Mouse (Mus musculus) heart, embryonic 15.5 days (tissue): Measurements from ENCODE around the gene Gm5415. TPM values are rescaled to one million over a fixed set of nuclear protein-coding genes. Genes with fewer than 3 reads are reported as not detected.
"Not testable (repeated sequence)": the region's sequence is repeated elsewhere in the genome, so short reads cannot be mapped to it uniquely, and the experiment has no call there.

Experiments used
- ATAC-seq: fragments of 200-750 bp; cut with Nextera tagmentation; replicated peaks from 2 replicates; pipeline ENCODE4 v1.8.0; 2017; ENCODE audit warnings: low read depth, moderate TSS enrichment; ENCODE audit not compliant: insufficient number of reproducible peaks, insufficient read depth, low FRiP score
- H3K27ac ChIP-seq: fragments of 300-500 bp; sonication (generic); 2 replicates; pipeline ENCODE4 v1.5.1; 2015; ENCODE audit warnings: mild to moderate bottlenecking, inconsistent platforms
- H3K27me3 ChIP-seq: fragments of 300-500 bp; sonication (generic); 2 replicates; pipeline ENCODE4 v1.6.1; 2015; ENCODE audit warnings: inconsistent platforms
- H3K36me3 ChIP-seq: fragments of 300-500 bp; sonication (generic); 2 replicates; pipeline ENCODE4 v1.6.1; 2015; ENCODE audit warnings: mild to moderate bottlenecking, inconsistent platforms
- H3K4me1 ChIP-seq: fragments of 300-500 bp; sonication (generic); replicated peaks from 2 replicates; pipeline ENCODE4 v1.6.1; 2015; ENCODE audit warnings: inconsistent platforms
- H3K4me2 ChIP-seq: fragments of 300-500 bp; sonication (generic); 2 replicates; pipeline ENCODE4 v1.6.1; 2015; ENCODE audit warnings: inconsistent platforms, mild to moderate bottlenecking, moderate library complexity
- H3K4me3 ChIP-seq: fragments of 300-500 bp; sonication (generic); 2 replicates; pipeline ENCODE4 v1.5.1; 2015; ENCODE audit warnings: mild to moderate bottlenecking, inconsistent platforms
- H3K9ac ChIP-seq: fragments of 300-500 bp; sonication (generic); 2 replicates; pipeline ENCODE4 v1.6.1; 2015; ENCODE audit warnings: mild to moderate bottlenecking, inconsistent platforms
- H3K9me3 ChIP-seq: fragments of 300-500 bp; sonication (generic); replicated peaks from 2 replicates; pipeline ENCODE4 v1.6.1; 2016; ENCODE audit warnings: inconsistent platforms
- WGBS: fragments of 180-500 bp; shearing (Covaris S2); methylation state at CpG from one replicate; pipeline ENCODE4 v1.1.7; 2015; ENCODE audit warnings: mixed read lengths; 5-methylcytosine and 5-hydroxymethylcytosine counted together
- polyA plus RNA-seq: library from polyadenylated mRNA; unstranded; fragments of >200 nt; fragmentation: Nextera tagmentation; extraction: Ambion mirVana; gene quantifications from 2 replicates; pipeline ENCODE4 v1.2.1, GENCODE M21; 2015

Gm5415 gene
- polyA plus RNA-seq: not detected in 2 replicates

GRCm38 (mm10) chr1:32547194-32547593, at the start of gene Gm5415:
Gene Gm5415, minus strand, starts transcription at chr1:32547294.
- H3K9ac ChIP-seq, H3K4me3 ChIP-seq, H3K9me3 ChIP-seq, H3K4me1 ChIP-seq, H3K27me3 ChIP-seq, H3K27ac ChIP-seq, H3K36me3 ChIP-seq, ATAC-seq, H3K4me2 ChIP-seq: not testable (repeated sequence)
- 57% methylated on average over 2 of the region's 7 CpGs for WGBS

GRCm38 (mm10) chr1:32568901-32569300, 21.8 kb upstream of the Gm5415 start:
- H3K4me2 ChIP-seq: no peak overlapping the region
- no peak overlapping the region for H3K27ac ChIP-seq
- no peaks in the 10 kb centered on the region for H3K36me3 ChIP-seq
- no peaks in the 10 kb centered on the region for H3K27me3 ChIP-seq
- H3K9ac ChIP-seq: no peak overlapping the region
- WGBS: 78% methylated on average over 2 of the region's 2 CpGs
- H3K9me3 ChIP-seq: no peaks in the 10 kb centered on the region
- ATAC-seq: no peak
- H3K4me1 ChIP-seq: no peaks in the 10 kb centered on the region
- H3K4me3 ChIP-seq: no peak overlapping the region

GRCm38 (mm10) chr1:32553925-32554324, 6.8 kb upstream of the Gm5415 start:
- H3K27ac ChIP-seq: no peak overlapping the region
- no peaks in the 10 kb centered on the region for H3K27me3 ChIP-seq
- 49% methylated on average over 4 of the region's 4 CpGs for WGBS
- H3K36me3 ChIP-seq: no peaks in the 10 kb centered on the region
- H3K4me1 ChIP-seq: no peaks in the 10 kb centered on the region
- no peak overlapping the region for H3K4me3 ChIP-seq
- no peaks in the 10 kb centered on the region for H3K9me3 ChIP-seq
- H3K4me2 ChIP-seq: no peak overlapping the region
- no peak for ATAC-seq
- H3K9ac ChIP-seq: no peak overlapping the region

GRCm38 (mm10) chr1:32553459-32553858, 6.4 kb upstream of the Gm5415 start:
- Histone ChIP-seq H3K36me3 (no peaks in the 10 kb centered on the region), H3K27ac (no peak overlapping the region), H3K4me2 (no peak overlapping the region), H3K9ac (no peak overlapping the region), H3K4me1 (no peaks in the 10 kb centered on the region), H3K9me3 (no peaks in the 10 kb centered on the region), H3K4me3 (no peak overlapping the region), H3K27me3 (no peaks in the 10 kb centered on the region)
- WGBS: 79% methylated on average over 3 of the region's 3 CpGs
- ATAC-seq: no peak

GRCm38 (mm10) chr1:32503381-32503780, 43.7 kb downstream of the Gm5415 start:
- H3K9ac ChIP-seq: no peak overlapping the region
- H3K4me3 ChIP-seq: no peak overlapping the region
- H3K27me3 ChIP-seq: no peaks in the 10 kb centered on the region
- no peak overlapping the region for H3K27ac ChIP-seq
- no peaks in the 10 kb centered on the region for H3K36me3 ChIP-seq
- H3K4me2 ChIP-seq: no peak overlapping the region
- H3K9me3 ChIP-seq: no peaks in the 10 kb centered on the region
- WGBS: 86% methylated on average over 6 of the region's 6 CpGs
- ATAC-seq: no peak
- H3K4me1 ChIP-seq: no peaks in the 10 kb centered on the region
